Comparison of ENCODE assay signal across 18 mouse cellular contexts in the genomic region with DNA sequence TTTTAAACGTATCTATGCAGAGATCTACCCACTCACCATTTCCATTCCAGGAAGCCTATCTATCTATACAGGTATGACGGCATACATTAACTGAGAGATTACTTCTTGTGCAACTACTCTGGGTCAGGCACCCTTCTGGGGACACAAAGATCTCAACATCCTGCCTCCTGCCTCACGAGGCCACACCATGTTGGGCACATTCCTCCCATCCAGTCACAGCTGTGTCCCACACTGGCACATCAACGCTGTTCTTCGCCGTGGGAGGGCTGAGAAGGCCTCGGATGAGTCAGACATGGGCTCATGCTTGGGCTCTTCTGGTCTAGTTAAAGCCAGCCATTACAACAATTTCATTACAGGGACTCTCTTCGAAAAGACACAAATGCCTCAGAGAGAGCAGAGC. TPM values are rescaled to one million over a fixed set of nuclear protein-coding genes. Genes with fewer than 3 reads are reported as not detected.
DNase-seq lines count a peak whose midpoint lies in the region; ATAC-seq and TF ChIP-seq lines count a peak whose summit lies in the region.
"Had no signal": no experiment of that assay in that cellular context is flagged by ENCODE, and none has a peak within 500 bp of the region (broad histone marks: within the 10 kb centered on the region; RNA-seq: fewer than 3 reads in every experiment).

No protein-coding gene starts in this region.

- no peak for TF ChIP-seq CTCF in heart, postnatal 0 days (IDR thresholded peaks at IDR 0.05; ENCODE audit: low read depth)

- peak; percentile 63 for DNase-seq in adrenal gland, adult 2 months
- DNase-seq in adrenal gland, adult 8-10 months: no peak
- DNase-seq in heart, postnatal 0 days (ENCODE audit: low spot score): no peak
- no peak for DNase-seq in heart, postnatal 10 days
- peak; percentile 59 to 66 for DNase-seq in right cerebral cortex, adult 2 months (ENCODE audit: low spot score in 2 of 2)
- no peak for DNase-seq in right cerebral cortex, postnatal 4 days
- peak; percentile 48 to 64 for DNase-seq in right cerebral cortex, postnatal 36 days (ENCODE audit: low spot score in 2 of 2)
- DNase-seq in cerebellum, adult 9-11 months: no peak
- DNase-seq: cerebellum, postnatal 36 days; gastrocnemius, postnatal 10 days; heart, postnatal 36 days; lung, postnatal 36 days had no signal

- H3K9me3 ChIP-seq in heart, postnatal 0 days (replicated peaks; ENCODE audit: control insufficient read depth, low read length): no peaks in the 10 kb centered on the region
- H3K9me3 ChIP-seq: embryonic facial prominence, embryonic 12.5 days; forebrain, embryonic 10.5 days; intestine, embryonic 15.5 days had no signal

- no peak for TF ChIP-seq EP300 in heart, postnatal 0 days (IDR thresholded peaks at IDR 0.05; ENCODE audit: low read depth)

- intact Hi-C loops in heart, postnatal 10 days (cut with DNase I): no loop called here

- ATAC-seq in heart, postnatal 0 days (ENCODE audit: insufficient read depth, low read depth): no peak
- ATAC-seq: intestine, embryonic 15.5 days; midbrain, embryonic 16.5 days had no signal

- H3K9ac ChIP-seq in heart, postnatal 0 days (replicated peaks; ENCODE audit: low read depth, low read length): no peak overlapping the region
- H3K9ac ChIP-seq: embryonic facial prominence, embryonic 12.5 days; intestine, embryonic 15.5 days; liver, embryonic 14.5 days had no signal

- 56% methylated on average over 8 of the region's 8 CpGs for WGBS in heart, postnatal 0 days

- peaks cover 14% of the 10 kb centered on the region; the same call in 1 of the 2 replicates for H3K4me1 ChIP-seq in heart, postnatal 0 days (ENCODE audit: control insufficient read depth, insufficient read depth)
- H3K4me1 ChIP-seq: embryonic facial prominence, embryonic 12.5 days; forebrain, embryonic 10.5 days; intestine, embryonic 15.5 days had no signal

- H3K4me3 ChIP-seq in heart, postnatal 0 days (ENCODE audit: low read depth, low read length): no peak overlapping the region
- H3K4me3 ChIP-seq: embryonic facial prominence, embryonic 12.5 days; forebrain, embryonic 10.5 days; intestine, embryonic 15.5 days had no signal

- no peaks in the 10 kb centered on the region for H3K27me3 ChIP-seq in heart, postnatal 0 days (ENCODE audit: control insufficient read depth, insufficient read depth, low read length)
- H3K27me3 ChIP-seq: intestine, embryonic 15.5 days had no signal

- H3K36me3 ChIP-seq in heart, postnatal 0 days (replicated peaks; ENCODE audit: control insufficient read depth, insufficient read depth, low read length): peaks cover 41% of the 10 kb centered on the region
- H3K36me3 ChIP-seq: embryonic facial prominence, embryonic 12.5 days; forebrain, embryonic 10.5 days; intestine, embryonic 15.5 days had no signal

- no peak overlapping the region for H3K4me2 ChIP-seq in heart, postnatal 0 days (ENCODE audit: low read depth, low read length)
- H3K4me2 ChIP-seq: embryonic facial prominence, embryonic 12.5 days; intestine, embryonic 15.5 days had no signal

- H3K27ac ChIP-seq in heart, postnatal 0 days (ENCODE audit: low read depth): 0 out of 2 replicates have a peak overlapping the region, but pooled peaks have one; percentile 26
- H3K27ac ChIP-seq: embryonic facial prominence, embryonic 12.5 days; forebrain, embryonic 10.5 days; intestine, embryonic 15.5 days; liver, embryonic 14.5 days had no signal

RNA-seq across cellular contexts. Expression of gene Asb2, which starts 8.9 kb away (rescaled TPM):
- total RNA-seq in adrenal gland, adult 2 months (2021): 1 to 10 TPM; 1.2 to 2.0 TPM
- polyA plus RNA-seq in adrenal gland, adult 2 months (2012; rRNA removed): 6.3 and 8.2 TPM in 2 replicates
- total RNA-seq in adrenal gland, adult 8-10 months (2022): 1 to 10 TPM in 1 of 4 experiments, under 1 TPM in 3; 0.74 to 1.5 (median 0.83) TPM
- 572 and 632 TPM in 2 replicates for total RNA-seq in heart, postnatal 0 days (2014; rRNA removed; ENCODE audit: low replicate concordance)
- 289 and 380 TPM in 2 replicates for polyA plus RNA-seq in heart, postnatal 0 days (2015; fragmentation: Nextera tagmentation; extraction: Ambion mirVana)
- 100 to 1,000 TPM; 406 to 430 TPM for total RNA-seq in heart, postnatal 10 days (2021)

RNA-seq across cellular contexts. Expression of gene Fam181a, which starts 36.2 kb away (rescaled TPM):
- not detected for total RNA-seq in adrenal gland, adult 2 months (2021)
- polyA plus RNA-seq in adrenal gland, adult 2 months (2012; rRNA removed): 0.22 TPM in 1 of 2 replicates, not detected in the other
- not detected for total RNA-seq in adrenal gland, adult 8-10 months (2022)
- not detected in 2 replicates for total RNA-seq in heart, postnatal 0 days (2014; rRNA removed; ENCODE audit: low replicate concordance)
- polyA plus RNA-seq in heart, postnatal 0 days (2015; fragmentation: Nextera tagmentation; extraction: Ambion mirVana): not detected in 2 replicates
- total RNA-seq in heart, postnatal 10 days (2021): not detected
- total RNA-seq: ES-E14; gastrocnemius, postnatal 10 days; heart, postnatal 36 days had no signal
- polyA plus RNA-seq: liver, embryonic 14.5 days had no signal

RNA-seq across cellular contexts. Expression of gene Otub2, which starts 41.5 kb away (rescaled TPM):
- 1 to 10 TPM; 3.0 to 3.8 TPM for total RNA-seq in adrenal gland, adult 2 months (2021)
- 2.6 and 3.3 TPM in 2 replicates for polyA plus RNA-seq in adrenal gland, adult 2 months (2012; rRNA removed)
- total RNA-seq in adrenal gland, adult 8-10 months (2022): 1 to 10 TPM; 3.8 to 6.6 (median 4.5) TPM
- 8.6 and 12.2 TPM in 2 replicates for total RNA-seq in heart, postnatal 0 days (2014; rRNA removed; ENCODE audit: low replicate concordance)
- polyA plus RNA-seq in heart, postnatal 0 days (2015; fragmentation: Nextera tagmentation; extraction: Ambion mirVana): 5.0 and 5.7 TPM in 2 replicates
- total RNA-seq in heart, postnatal 10 days (2021): 1 to 10 TPM; 2.7 to 3.4 TPM

Comparison
In these comparisons a context has a peak if more than half of its experiments do, and no peak if none do; other contexts are left out.
1. DNase-seq: peak in adrenal gland, adult 2 months (single experiment), right cerebral cortex, adult 2 months (2 of 2) and right cerebral cortex, postnatal 36 days (2 of 2); none in adrenal gland, adult 8-10 months (single experiment), heart, postnatal 0 days (single experiment), heart, postnatal 10 days (0 of 2), right cerebral cortex, postnatal 4 days (single experiment) and cerebellum, adult 9-11 months (single experiment).
2. RNA of gene Asb2, which starts 8.9 kb away (total RNA-seq): 572 to 632 TPM in heart, postnatal 0 days and 406 to 430 TPM in heart, postnatal 10 days; 1.2 to 2.0 TPM in adrenal gland, adult 2 months and 0.74 to 1.5 TPM in adrenal gland, adult 8-10 months; every median in the first group is over 100 times any median in the second.